Mouse (Mus musculus): ENCODE measurements around the gene Pkdrej. TPM values are rescaled to one million over a fixed set of nuclear protein-coding genes. Genes with fewer than 3 reads are reported as not detected.

The Pkdrej gene
- polyA plus RNA-seq, 1 experiment from 2014 or later: 0.18 TPM

DNA sequence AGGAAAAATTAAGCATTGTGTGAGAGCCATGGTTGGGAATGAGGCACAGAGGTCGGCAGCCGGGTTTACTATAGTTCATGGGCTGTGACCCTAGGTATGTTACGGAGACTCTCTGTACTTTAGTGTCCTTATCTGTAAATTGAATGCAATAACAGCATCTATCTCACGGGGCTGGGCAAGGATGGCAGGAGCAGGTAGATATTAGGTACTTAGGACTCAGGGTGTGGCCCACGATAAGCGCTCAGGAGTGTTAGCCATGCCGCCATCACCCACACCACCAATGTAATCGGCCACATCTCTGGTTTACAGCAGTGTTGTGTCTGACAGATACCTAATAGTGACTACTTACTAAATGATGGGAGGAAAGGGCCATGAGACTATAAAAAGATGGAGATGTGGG, 52.5 kb downstream of the Pkdrej start:
- H3K36me3 ChIP-seq (ENCODE audit: control insufficient read depth, insufficient read depth, low read length): no peaks in the 10 kb centered on the region
- no peak overlapping the region for H3K9ac ChIP-seq (ENCODE audit: low read depth, low read length)
- ATAC-seq (ENCODE audit: low FRiP score, low TSS enrichment): no peak
- H3K4me3 ChIP-seq (ENCODE audit: low read length): no peak overlapping the region
- H3K27me3 ChIP-seq (ENCODE audit: control insufficient read depth, insufficient read depth, low read length): 0 out of 2 replicates have a peak, but pooled peaks cover 2% of the 10 kb centered on the region
- no peaks in the 10 kb centered on the region for H3K9me3 ChIP-seq (ENCODE audit: control insufficient read depth, low read length)
- 90% methylated on average over 8 of the region's 8 CpGs for WGBS
- H3K27ac ChIP-seq (ENCODE audit: low read depth, low read length): no peak overlapping the region
- no peak overlapping the region for H3K4me2 ChIP-seq (replicated peaks; ENCODE audit: low read depth, low read length)
- no peaks in the 10 kb centered on the region for H3K4me1 ChIP-seq (ENCODE audit: control insufficient read depth, insufficient read depth, low read length)

DNA sequence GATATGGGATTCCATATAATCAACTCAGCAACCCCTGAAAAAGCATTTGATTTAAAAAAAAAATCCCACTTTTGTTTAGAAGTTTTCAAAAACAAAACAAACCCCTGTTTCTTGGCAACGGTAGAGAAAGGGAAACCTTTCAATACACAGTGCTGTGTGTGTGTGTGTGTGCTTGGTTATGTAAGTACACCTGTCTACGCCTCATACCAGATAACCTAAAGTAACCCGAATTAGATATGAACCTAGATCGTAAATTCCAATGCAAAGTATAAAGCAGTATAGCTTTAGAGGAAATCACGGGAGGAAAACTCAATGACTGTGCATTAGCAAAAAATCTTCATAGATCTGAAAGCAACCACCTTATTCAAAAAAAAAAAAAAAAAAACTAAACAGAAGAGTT, 54.9 kb downstream of the Pkdrej start:
- no peaks in the 10 kb centered on the region for H3K36me3 ChIP-seq (ENCODE audit: control insufficient read depth, insufficient read depth, low read length)
- H3K9ac ChIP-seq (ENCODE audit: low read depth, low read length): no peak overlapping the region
- 90% methylated on average over 5 of the region's 5 CpGs for WGBS
- H3K27ac ChIP-seq (ENCODE audit: low read depth, low read length): no peak overlapping the region
- no peak overlapping the region for H3K4me2 ChIP-seq (replicated peaks; ENCODE audit: low read depth, low read length)
- no peak for ATAC-seq (ENCODE audit: low FRiP score, low TSS enrichment)
- no peaks in the 10 kb centered on the region for H3K9me3 ChIP-seq (ENCODE audit: control insufficient read depth, low read length)
- no peak overlapping the region for H3K4me3 ChIP-seq (ENCODE audit: low read length)
- H3K27me3 ChIP-seq (ENCODE audit: control insufficient read depth, insufficient read depth, low read length): 0 out of 2 replicates have a peak, but pooled peaks cover 2% of the 10 kb centered on the region
- no peaks in the 10 kb centered on the region for H3K4me1 ChIP-seq (ENCODE audit: control insufficient read depth, insufficient read depth, low read length)

DNA sequence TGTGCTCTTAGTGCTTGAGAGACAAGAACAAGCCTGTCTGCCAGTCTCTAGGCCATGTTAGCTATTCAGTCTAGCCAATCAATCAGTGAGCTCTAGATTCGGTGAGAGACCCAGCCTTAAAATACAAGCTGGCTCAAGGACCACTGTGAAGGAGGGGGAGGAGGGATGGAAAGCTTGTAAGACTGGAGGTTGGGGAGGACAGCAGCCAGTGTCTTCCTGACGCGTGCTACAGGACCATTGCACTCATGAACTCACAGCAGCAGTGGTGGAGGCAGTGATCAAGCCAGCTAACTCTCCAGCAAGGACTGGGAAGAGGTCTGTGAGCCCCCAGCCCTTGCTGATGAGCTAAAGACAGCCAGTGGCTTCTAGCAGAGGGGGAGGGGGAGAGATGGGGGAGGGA, 56.5 kb downstream of the Pkdrej start:
- Histone ChIP-seq H3K27ac (ENCODE audit: low read depth, low read length) (no peak overlapping the region), H3K4me3 (ENCODE audit: low read length) (no peak overlapping the region), H3K9ac (ENCODE audit: low read depth, low read length) (no peak overlapping the region), H3K27me3 (ENCODE audit: control insufficient read depth, insufficient read depth, low read length) (0 out of 2 replicates have a peak, but pooled peaks cover 2% of the 10 kb centered on the region), H3K36me3 (ENCODE audit: control insufficient read depth, insufficient read depth, low read length) (no peaks in the 10 kb centered on the region), H3K4me2 (replicated peaks; ENCODE audit: low read depth, low read length) (no peak overlapping the region), H3K4me1 (ENCODE audit: control insufficient read depth, insufficient read depth, low read length) (no peaks in the 10 kb centered on the region), H3K9me3 (ENCODE audit: control insufficient read depth, low read length) (no peaks in the 10 kb centered on the region)
- 56% methylated on average over 3 of the region's 3 CpGs for WGBS
- ATAC-seq (ENCODE audit: low FRiP score, low TSS enrichment): no peak

Other genes starting within 250 kb of the Pkdrej start
- gene Wnt7b, start 239.3 kb downstream of the Pkdrej start, polyA plus RNA-seq (2014; fragmentation: Nextera tagmentation; extraction: Ambion mirVana): 10.8 and 15.1 TPM in 2 replicates
- 1.7 and 2.3 TPM in 2 replicates for gene Ppara, start 86.8 kb downstream of the Pkdrej start, polyA plus RNA-seq (2014; fragmentation: Nextera tagmentation; extraction: Ambion mirVana)
- gene Cdpf1, start 10.0 kb downstream of the Pkdrej start, polyA plus RNA-seq (2014; fragmentation: Nextera tagmentation; extraction: Ambion mirVana): 25.5 and 33.1 TPM in 2 replicates
- 4.3 and 6.4 TPM in 2 replicates for gene Ttc38, start 10.6 kb upstream of the Pkdrej start, polyA plus RNA-seq (2014; fragmentation: Nextera tagmentation; extraction: Ambion mirVana)
- gene Gtse1, start 38.0 kb upstream of the Pkdrej start, polyA plus RNA-seq (2014; fragmentation: Nextera tagmentation; extraction: Ambion mirVana): 26.6 and 32.3 TPM in 2 replicates
- gene Trmu, start 57.6 kb upstream of the Pkdrej start, polyA plus RNA-seq (2014; fragmentation: Nextera tagmentation; extraction: Ambion mirVana): 28.4 and 38.3 TPM in 2 replicates
- 6.8 and 8.8 TPM in 2 replicates for gene Celsr1, start 212.0 kb upstream of the Pkdrej start, polyA plus RNA-seq (2014; fragmentation: Nextera tagmentation; extraction: Ambion mirVana)
- 6.5 and 9.7 TPM in 2 replicates for gene Gramd4, start 236.0 kb upstream of the Pkdrej start, polyA plus RNA-seq (2014; fragmentation: Nextera tagmentation; extraction: Ambion mirVana)

All from kidney, embryonic 14.5 days (tissue).